Mouse (Mus musculus) v-Abl transformed pro-B cells (cell line): ENCODE data around the gene Kif13a.

Experiments used
- in situ Hi-C, 2 experiments: fragments of 400-800 bp; cut with MboI; formaldehyde crosslinking; loops; one replicate each; pipeline ENCODE4 v1.15.1; 2025; ENCODE audit not compliant: unreplicated experiment in 2 of 2

Gene Kif13a

GRCm38 (mm10) chr13:46928404-46928803 is 1.3 kb downstream of the Kif13a start:
- in situ Hi-C loops = no loop called here

GRCm38 (mm10) chr13:46925671-46926070 is 4.0 kb downstream of the Kif13a start:
- in situ Hi-C loops = no loop called here

- in situ Hi-C loops = no loop called here
Observed at GRCm38 (mm10) chr13:46921559-46921958, 8.1 kb downstream of the Kif13a start.

GRCm38 (mm10) chr13:46919797-46920196 is 9.9 kb downstream of the Kif13a start:
- in situ Hi-C loops = no loop called here

- in situ Hi-C loops = no loop called here
Observed at GRCm38 (mm10) chr13:46918509-46918908, 11.2 kb downstream of the Kif13a start.

- in situ Hi-C loops = no loop called here
Observed at GRCm38 (mm10) chr13:46911960-46912359, 17.7 kb downstream of the Kif13a start.

- in situ Hi-C loops = no loop called here
Observed at GRCm38 (mm10) chr13:46911018-46911419, 18.6 kb downstream of the Kif13a start.

GRCm38 (mm10) chr13:46909946-46910345 is 19.7 kb downstream of the Kif13a start:
- in situ Hi-C loops = no loop called here

- in situ Hi-C loops = no loop called here
Observed at GRCm38 (mm10) chr13:46909005-46909565, 20.6 kb downstream of the Kif13a start.

GRCm38 (mm10) chr13:46908387-46908786 is 21.3 kb downstream of the Kif13a start:
- in situ Hi-C loops = no loop called here

- in situ Hi-C loops = no loop called here
Observed at GRCm38 (mm10) chr13:46907861-46908260, 21.8 kb downstream of the Kif13a start.

- in situ Hi-C loops = no loop called here
Observed at GRCm38 (mm10) chr13:46907115-46907514, 22.6 kb downstream of the Kif13a start.

- in situ Hi-C loops = no loop called here
Observed at GRCm38 (mm10) chr13:46905971-46906370, 23.7 kb downstream of the Kif13a start.

GRCm38 (mm10) chr13:46904982-46905621 is 24.6 kb downstream of the Kif13a start:
- in situ Hi-C loops = no loop called here

- in situ Hi-C loops = no loop called here
Observed at GRCm38 (mm10) chr13:46902568-46903255, 27.0 kb downstream of the Kif13a start.

GRCm38 (mm10) chr13:46900870-46901555 is 28.7 kb downstream of the Kif13a start:
- in situ Hi-C loops = no loop called here

- in situ Hi-C loops = no loop called here
Observed at GRCm38 (mm10) chr13:46898837-46899236, 30.8 kb downstream of the Kif13a start.

- in situ Hi-C loops = no loop called here
Observed at GRCm38 (mm10) chr13:46898411-46898810, 31.3 kb downstream of the Kif13a start.

- in situ Hi-C loops = no loop called here
Observed at GRCm38 (mm10) chr13:46892380-46892779, 37.3 kb downstream of the Kif13a start.

GRCm38 (mm10) chr13:46888150-46888683 is 41.5 kb downstream of the Kif13a start:
- in situ Hi-C loops = no loop called here
